Mouse (Mus musculus) hindbrain, embryonic 15.5 days (tissue): ENCODE data around the gene Sumo1. TPM values are rescaled to one million over a fixed set of nuclear protein-coding genes. Genes with fewer than 3 reads are reported as not detected.
A peak's percentile ranks its signal among the peaks of the same experiment; 100 is the strongest.

Experiments
- ATAC-seq: fragments of 200-750 bp; cut with Nextera tagmentation; 2 replicates; pipeline ENCODE4 v1.8.0; 2017; ENCODE audit warnings: low read depth, moderate number of reproducible peaks, moderate TSS enrichment; ENCODE audit not compliant: low FRiP score
- H3K27ac ChIP-seq: fragments of 300-500 bp; sonication (generic); replicated peaks from 2 replicates; pipeline ENCODE4 v1.5.1; 2015; ENCODE audit warnings: mild to moderate bottlenecking, inconsistent platforms
- H3K27me3 ChIP-seq: fragments of 300-500 bp; sonication (generic); 2 replicates; pipeline ENCODE4 v1.6.1; 2015; ENCODE audit warnings: control low read depth, inconsistent platforms
- H3K36me3 ChIP-seq: fragments of 300-500 bp; sonication (generic); 2 replicates; pipeline ENCODE4 v1.6.1; 2015; ENCODE audit warnings: control low read depth, inconsistent platforms
- H3K4me1 ChIP-seq: fragments of 300-500 bp; sonication (generic); replicated peaks from 2 replicates; pipeline ENCODE4 v1.6.1; 2015; ENCODE audit warnings: control low read depth, inconsistent platforms
- H3K4me2 ChIP-seq: fragments of 300-500 bp; sonication (generic); 2 replicates; pipeline ENCODE4 v1.6.1; 2015; ENCODE audit warnings: moderate library complexity, mild to moderate bottlenecking, inconsistent platforms
- H3K4me3 ChIP-seq: fragments of 300-500 bp; sonication (generic); 2 replicates; pipeline ENCODE4 v1.5.1; 2015; ENCODE audit warnings: mild to moderate bottlenecking, inconsistent platforms
- H3K9ac ChIP-seq: fragments of 300-500 bp; sonication (generic); 2 replicates; pipeline ENCODE4 v1.6.1; 2015; ENCODE audit warnings: inconsistent platforms
- H3K9me3 ChIP-seq: fragments of 300-500 bp; sonication (generic); 2 replicates; pipeline ENCODE4 v1.6.1; 2016; ENCODE audit warnings: control low read depth, inconsistent platforms
- WGBS: fragments of 180-500 bp; shearing (Covaris S2); methylation state at CpG from one replicate; pipeline ENCODE4 v1.1.7; 2015; 5-methylcytosine and 5-hydroxymethylcytosine counted together
- polyA plus RNA-seq: library from polyadenylated mRNA; unstranded; fragments of >200 nt; fragmentation: Nextera tagmentation; extraction: Ambion mirVana; gene quantifications from 2 replicates; pipeline ENCODE4 v1.2.1, GENCODE M21; 2015

Gene Sumo1
- polyA plus RNA-seq, 1 experiment from 2014 or later, result 312 TPM

- Histone ChIP-seq H3K4me3 (no peak overlapping the region), H3K9me3 (no peaks in the 10 kb centered on the region), H3K36me3 (no peaks in the 10 kb centered on the region), H3K9ac (no peak overlapping the region), H3K4me2 (no peak overlapping the region), H3K4me1 (no peaks in the 10 kb centered on the region), H3K27me3 (no peaks in the 10 kb centered on the region), H3K27ac (no peak overlapping the region)
- WGBS, result 86% methylated on average over 13 of the region's 13 CpGs
- ATAC-seq, result no peak
Measured at GRCm38 (mm10) chr1:59606479-59606878, 64.2 kb downstream of the Sumo1 start.

DNA sequence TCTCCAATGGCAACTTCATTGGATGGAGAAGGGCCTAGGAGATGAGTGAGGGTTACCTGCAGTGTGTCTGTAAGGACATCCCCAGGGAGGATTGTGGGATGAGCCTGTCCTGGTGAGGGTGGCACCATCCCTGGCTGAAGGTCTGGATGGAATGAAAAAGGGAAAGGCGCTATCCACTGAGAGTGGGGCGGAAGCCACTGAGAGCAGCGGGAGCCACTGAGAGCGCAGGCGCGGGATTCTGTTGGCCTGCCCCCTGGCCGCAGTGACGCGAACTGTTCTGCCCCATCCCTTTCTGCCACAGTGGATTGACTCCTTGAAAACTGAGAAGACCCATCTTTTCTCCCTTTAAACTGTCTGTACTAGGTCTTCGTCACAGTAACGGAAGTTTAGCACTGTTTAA, 66.7 kb downstream of the Sumo1 start:
- Histone ChIP-seq H3K27ac (no peak overlapping the region), H3K27me3 (no peaks in the 10 kb centered on the region), H3K4me3 (no peak overlapping the region), H3K9ac (no peak overlapping the region), H3K9me3 (no peaks in the 10 kb centered on the region), H3K36me3 (no peaks in the 10 kb centered on the region), H3K4me2 (no peak overlapping the region; the same call in 1 of the 2 replicates), H3K4me1 (no peaks in the 10 kb centered on the region)
- peak; percentile 48; the same call in 1 of the 2 replicates for ATAC-seq
- 25% methylated on average over 11 of the region's 11 CpGs for WGBS

DNA sequence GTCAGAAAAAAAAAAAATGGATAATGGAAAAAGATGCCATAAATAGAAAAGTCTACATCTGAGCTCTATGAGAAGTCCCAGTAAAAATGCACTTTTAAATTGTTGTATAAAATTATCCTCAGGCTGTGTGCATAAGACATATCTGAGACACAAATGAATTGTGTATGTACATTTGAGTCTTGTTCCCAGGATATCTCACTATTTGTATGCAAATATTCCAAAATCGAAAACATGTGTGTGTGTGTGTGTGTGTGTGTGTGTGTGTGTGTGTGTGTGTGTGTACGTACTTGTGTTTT, 67.3 kb downstream of the Sumo1 start:
- Histone ChIP-seq H3K4me2 (no peak overlapping the region), H3K27me3 (no peaks in the 10 kb centered on the region), H3K4me3 (no peak overlapping the region), H3K36me3 (no peaks in the 10 kb centered on the region), H3K9ac (no peak overlapping the region), H3K4me1 (no peaks in the 10 kb centered on the region), H3K27ac (no peak overlapping the region), H3K9me3 (no peaks in the 10 kb centered on the region)
- ATAC-seq, result no peak
- WGBS, result 95% methylated on average over 2 of the region's 2 CpGs

DNA sequence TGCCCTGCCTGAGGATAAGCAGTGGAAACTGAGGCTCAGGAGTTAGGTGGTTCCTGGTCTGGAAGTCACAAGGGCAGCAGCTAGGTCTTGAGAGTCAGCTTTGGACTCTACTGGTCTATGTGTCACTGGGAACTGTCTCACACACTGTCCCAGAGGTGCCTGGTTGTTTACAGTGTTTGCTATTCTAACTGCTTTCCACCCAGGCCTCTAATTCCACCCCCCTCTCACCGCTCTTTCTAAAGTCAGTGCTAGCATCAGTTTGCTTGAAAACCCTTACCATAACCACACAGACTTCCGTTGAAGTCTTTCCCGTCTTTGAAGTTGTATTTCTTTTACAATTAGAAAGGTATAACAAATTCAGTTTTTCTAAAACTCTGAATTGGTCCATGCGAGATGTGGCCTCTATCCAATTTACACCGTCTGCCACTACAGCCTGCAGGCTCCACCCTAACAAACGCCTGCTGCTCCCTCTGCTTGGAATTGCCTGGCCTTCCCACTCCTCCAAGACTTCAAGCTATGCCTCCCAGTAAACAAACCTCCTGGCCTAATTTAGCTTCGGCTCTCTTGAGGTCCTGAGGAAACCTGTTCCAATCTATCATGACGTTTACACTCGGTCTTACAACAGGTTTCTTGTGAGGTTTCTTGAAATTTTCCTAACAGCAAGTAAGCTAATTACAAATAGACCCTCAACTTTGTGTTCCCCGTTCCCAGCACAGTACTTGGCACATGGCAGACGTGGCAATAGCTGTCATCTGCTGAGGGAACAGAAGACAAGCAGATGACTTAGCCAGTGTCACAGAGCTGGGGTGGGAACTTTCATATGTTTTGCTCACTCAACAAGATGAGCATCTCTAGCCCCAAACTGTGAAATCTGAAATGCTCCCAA, 67.9 kb downstream of the Sumo1 start:
- Histone ChIP-seq H3K9ac (no peak overlapping the region), H3K27me3 (no peaks in the 10 kb centered on the region), H3K9me3 (no peaks in the 10 kb centered on the region), H3K4me1 (no peaks in the 10 kb centered on the region), H3K36me3 (no peaks in the 10 kb centered on the region), H3K4me3 (no peak overlapping the region), H3K4me2 (no peak overlapping the region), H3K27ac (no peak overlapping the region)
- ATAC-seq, result no peak
- 62% methylated on average over 11 of the region's 11 CpGs for WGBS

DNA sequence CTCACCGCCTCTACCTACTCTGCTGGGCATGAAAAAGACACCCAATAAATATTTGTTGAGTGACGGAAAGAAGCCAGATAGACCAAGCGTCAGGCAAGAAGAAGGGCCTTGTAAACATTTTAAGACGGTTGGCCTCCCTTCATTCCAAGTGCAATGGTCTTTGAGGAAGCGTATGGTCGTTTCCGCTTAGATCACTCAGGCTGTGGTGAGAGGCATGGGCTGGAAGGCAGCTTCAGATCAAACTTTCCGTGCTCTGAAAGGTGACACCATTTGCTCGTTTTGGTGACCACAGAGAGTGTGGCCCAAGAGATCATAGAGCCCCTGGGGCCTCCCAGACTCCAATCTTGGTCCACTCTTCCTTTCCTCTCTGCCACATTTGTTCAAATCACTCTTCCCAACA, 75.0 kb downstream of the Sumo1 start:
- no peak overlapping the region for H3K27ac ChIP-seq
- no peak overlapping the region for H3K4me3 ChIP-seq
- no peaks in the 10 kb centered on the region for H3K36me3 ChIP-seq
- H3K4me1 ChIP-seq, result peaks cover 14% of the 10 kb centered on the region
- 89% methylated on average over 9 of the region's 9 CpGs for WGBS
- H3K27me3 ChIP-seq, result peaks cover 4% of the 10 kb centered on the region
- no peak overlapping the region for H3K4me2 ChIP-seq
- H3K9ac ChIP-seq, result no peak overlapping the region
- H3K9me3 ChIP-seq, result no peaks in the 10 kb centered on the region
- ATAC-seq, result no peak

DNA sequence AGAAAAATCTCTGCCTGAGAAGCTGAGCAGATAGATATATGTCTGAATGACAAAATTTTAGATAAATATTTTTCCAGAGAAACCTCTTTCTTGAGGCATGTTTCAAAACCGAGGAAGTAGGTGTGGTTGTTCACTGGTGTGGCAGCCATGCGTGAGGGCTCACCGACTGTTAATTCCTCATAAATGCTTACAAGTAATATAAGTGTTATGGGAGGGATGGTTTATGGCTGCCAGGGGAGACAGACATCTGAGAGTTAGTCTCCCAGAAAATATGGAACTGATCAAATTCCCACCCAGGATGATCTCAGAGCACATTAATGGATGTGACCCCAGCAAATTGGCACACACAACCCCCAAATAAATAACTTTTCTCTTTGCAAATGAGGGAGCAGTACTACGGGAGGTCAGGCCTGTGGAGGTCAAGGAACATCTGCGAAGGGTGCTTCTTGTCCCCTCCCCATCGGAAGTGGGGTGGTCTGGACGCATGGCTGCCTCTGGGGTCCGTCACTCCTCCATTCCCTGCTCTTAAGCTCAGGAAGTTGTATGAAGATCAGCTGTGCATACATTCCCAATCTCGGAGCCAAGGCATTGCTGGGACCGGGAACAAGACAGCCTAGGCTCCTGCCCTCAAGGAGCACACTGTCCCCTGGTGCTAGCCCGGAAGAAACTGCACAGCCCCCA, 75.9 kb downstream of the Sumo1 start:
- Histone ChIP-seq H3K9ac (no peak overlapping the region), H3K4me1 (peaks cover 14% of the 10 kb centered on the region), H3K4me3 (no peak overlapping the region), H3K36me3 (no peaks in the 10 kb centered on the region), H3K27ac (no peak overlapping the region), H3K4me2 (no peak overlapping the region), H3K9me3 (no peaks in the 10 kb centered on the region), H3K27me3 (peaks cover 4% of the 10 kb centered on the region)
- no peak for ATAC-seq
- WGBS, result 90% methylated on average over 11 of the region's 11 CpGs

GRCm38 (mm10) chr1:59593622-59594035, 77.0 kb downstream of the Sumo1 start:
- no peak overlapping the region for H3K4me2 ChIP-seq
- no peak overlapping the region for H3K27ac ChIP-seq
- no peak overlapping the region for H3K4me3 ChIP-seq
- WGBS, result 70% methylated on average over 2 of the region's 2 CpGs
- no peak for ATAC-seq
- no peaks in the 10 kb centered on the region for H3K36me3 ChIP-seq
- peaks cover 14% of the 10 kb centered on the region for H3K4me1 ChIP-seq
- no peaks in the 10 kb centered on the region for H3K9me3 ChIP-seq
- H3K9ac ChIP-seq, result no peak overlapping the region
- peaks cover 4% of the 10 kb centered on the region for H3K27me3 ChIP-seq

GRCm38 (mm10) chr1:59592876-59593275, 77.8 kb downstream of the Sumo1 start:
- WGBS, result 14% methylated on average over 12 of the region's 12 CpGs
- 0 out of 2 replicates have a peak overlapping the region, but pooled peaks have one; percentile 1 for H3K9ac ChIP-seq
- peak overlapping the region; percentile 14; the same call in 1 of the 2 replicates for H3K4me3 ChIP-seq
- peak overlapping the region; percentile 45 for H3K4me2 ChIP-seq
- no peaks in the 10 kb centered on the region for H3K9me3 ChIP-seq
- H3K27me3 ChIP-seq, result peaks cover 4% of the 10 kb centered on the region
- peaks cover 14% of the 10 kb centered on the region for H3K4me1 ChIP-seq
- no peak overlapping the region for H3K27ac ChIP-seq
- no peaks in the 10 kb centered on the region for H3K36me3 ChIP-seq
- peak; percentile 9; the same call in 1 of the 2 replicates for ATAC-seq

DNA sequence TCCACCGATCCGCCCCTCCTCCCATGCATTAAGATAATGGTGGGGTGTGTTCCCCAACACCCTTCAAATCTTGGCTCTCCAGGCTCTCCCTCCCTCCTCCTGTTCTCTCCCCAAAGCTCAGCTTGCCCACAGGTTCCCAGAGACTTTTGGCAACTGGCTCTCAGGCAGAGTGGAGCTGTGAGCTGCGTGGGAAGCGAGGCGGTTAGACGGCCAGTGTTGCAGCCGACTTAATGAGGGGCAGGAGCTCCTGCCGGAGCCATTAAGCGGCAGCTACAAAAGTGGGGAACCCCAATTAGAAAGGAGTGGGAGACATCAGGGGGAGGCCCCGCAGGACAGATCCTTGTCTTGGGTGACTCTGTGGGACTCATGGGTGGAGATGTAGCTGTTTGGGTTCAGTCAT, 78.3 kb downstream of the Sumo1 start:
- H3K9ac ChIP-seq, result 0 out of 2 replicates have a peak overlapping the region, but pooled peaks have one; percentile 1
- H3K9me3 ChIP-seq, result no peaks in the 10 kb centered on the region
- peak; percentile 37; the same call in 1 of the 2 replicates for ATAC-seq
- peak overlapping the region; percentile 45 for H3K4me2 ChIP-seq
- H3K27ac ChIP-seq, result no peak overlapping the region
- H3K36me3 ChIP-seq, result no peaks in the 10 kb centered on the region
- WGBS, result 6% methylated on average over 10 of the region's 10 CpGs
- peak overlapping the region; percentile 14; the same call in 1 of the 2 replicates for H3K4me3 ChIP-seq
- peaks cover 14% of the 10 kb centered on the region for H3K4me1 ChIP-seq
- H3K27me3 ChIP-seq, result peaks cover 4% of the 10 kb centered on the region

DNA sequence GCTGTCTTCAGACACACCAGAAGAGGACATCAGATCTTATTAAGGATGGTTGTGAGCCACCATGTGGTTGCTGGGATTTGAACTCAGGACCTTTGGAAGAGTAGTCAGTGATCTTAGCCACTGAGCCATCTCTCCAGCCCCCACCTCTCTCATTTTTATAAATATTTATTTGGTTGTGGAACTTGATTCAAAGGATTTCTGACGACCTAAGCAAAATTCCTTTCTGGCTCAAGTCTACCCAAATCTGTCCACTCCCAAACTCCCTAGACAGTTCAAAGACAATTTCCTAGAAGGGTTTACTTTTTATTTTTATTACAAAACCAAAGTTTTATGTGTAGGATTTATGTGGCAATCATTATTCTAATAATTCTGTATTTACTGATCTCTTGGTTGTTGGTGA, 81.4 kb downstream of the Sumo1 start:
- ATAC-seq, result no peak

GRCm38 (mm10) chr1:59584656-59585410, 85.8 kb downstream of the Sumo1 start:
- Histone ChIP-seq H3K4me3 (peak overlapping the region; percentile 10; the same call in 1 of the 2 replicates), H3K4me2 (peak overlapping the region; percentile 45), H3K27me3 (no peaks in the 10 kb centered on the region), H3K36me3 (no peaks in the 10 kb centered on the region), H3K27ac (no peak overlapping the region), H3K9me3 (no peaks in the 10 kb centered on the region), H3K4me1 (peaks cover 8% of the 10 kb centered on the region), H3K9ac (no peak overlapping the region)
- peak; percentile 56; the same call in 1 of the 2 replicates for ATAC-seq
- 7% methylated on average over 18 of the region's 18 CpGs for WGBS

More for the DNA sequence above, 81.4 kb downstream of the Sumo1 start:
- 80% methylated on average over 1 of the region's 1 CpGs for WGBS
- Histone ChIP-seq H3K27me3 (peaks cover 4% of the 10 kb centered on the region), H3K4me3 (no peak overlapping the region), H3K9ac (no peak overlapping the region), H3K27ac (no peak overlapping the region), H3K4me1 (peaks cover 22% of the 10 kb centered on the region), H3K4me2 (no peak overlapping the region), H3K9me3 (no peaks in the 10 kb centered on the region), H3K36me3 (no peaks in the 10 kb centered on the region)

DNA sequence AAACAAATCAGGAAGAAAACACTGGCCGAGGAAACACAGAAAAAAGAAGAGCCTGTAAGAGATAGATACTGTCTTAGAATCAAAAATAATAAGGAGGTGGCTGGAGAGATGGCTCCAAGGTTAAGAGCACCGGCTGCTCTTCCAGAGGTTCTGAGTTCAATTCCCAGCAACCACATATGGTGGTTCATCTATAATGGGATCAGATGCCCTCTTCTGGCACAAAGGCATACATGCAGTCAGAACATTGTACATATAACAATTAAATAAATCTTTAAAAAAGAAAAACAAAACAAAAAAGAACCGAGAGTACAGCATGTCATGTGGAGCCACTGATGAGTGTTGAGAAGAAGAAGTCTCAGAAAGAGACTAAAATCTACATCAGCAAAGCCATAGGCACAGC, 89.8 kb downstream of the Sumo1 start:
- Histone ChIP-seq H3K9me3 (no peaks in the 10 kb centered on the region), H3K36me3 (no peaks in the 10 kb centered on the region), H3K27ac (no peak overlapping the region), H3K4me2 (no peak overlapping the region), H3K4me1 (peaks cover 8% of the 10 kb centered on the region), H3K9ac (no peak overlapping the region), H3K27me3 (no peaks in the 10 kb centered on the region), H3K4me3 (no peak overlapping the region)
- no peak for ATAC-seq
- WGBS, result 79% methylated on average over 3 of the region's 3 CpGs
